8 mouse cellular contexts compared by ENCODE assay signal in the genomic region with DNA sequence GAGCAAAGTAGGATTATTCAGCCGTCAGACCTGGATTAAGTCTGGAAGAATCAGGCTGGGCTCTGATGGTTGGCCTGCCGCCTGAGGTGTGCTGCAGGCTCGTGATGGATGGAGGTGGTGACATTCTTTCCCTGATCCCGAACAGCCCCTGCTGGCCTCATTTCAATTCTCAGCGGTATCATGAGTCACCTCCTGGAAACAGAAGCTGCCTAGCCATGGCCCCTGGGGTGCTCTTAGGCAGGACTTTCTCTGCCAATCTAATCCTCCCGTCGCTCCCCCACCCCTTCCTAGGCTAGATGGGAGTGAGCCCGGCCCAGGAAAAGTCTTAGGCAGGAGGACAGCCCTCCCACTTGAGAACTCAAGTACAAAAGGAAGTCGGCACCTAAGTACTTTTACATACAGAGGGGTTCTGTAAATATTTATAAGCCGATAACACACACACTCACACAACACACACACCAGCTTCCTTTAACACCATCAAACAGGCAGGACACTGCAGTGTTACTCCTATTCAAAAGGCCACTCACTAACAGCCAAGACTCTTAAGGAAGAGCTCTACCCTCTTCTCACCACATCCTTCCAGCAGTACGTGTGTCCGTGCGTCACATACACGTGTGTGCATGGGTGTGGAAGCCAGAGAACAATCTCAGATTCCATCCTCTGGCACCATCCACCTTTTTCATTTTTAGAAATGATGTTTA.
A peak's percentile ranks its signal among the peaks of the same experiment; 100 is the strongest.
DNase-seq lines count a peak whose midpoint lies in the region; ATAC-seq lines count a peak whose summit lies in the region.

No protein-coding gene starts in this region.

- peak; percentile 55 for DNase-seq in left cerebral cortex, postnatal 4 days
- no peak for DNase-seq in left cerebral cortex, adult 9 months (ENCODE audit: low spot score in 2 of 2)
- peak; percentile 83 to 88 for DNase-seq in cerebellum, postnatal 36 days
- DNase-seq in kidney, postnatal 36 days = peak; percentile 44 to 61
- DNase-seq in ovary, postnatal 10 days (ENCODE audit: low spot score) = peak; percentile 5
- no peak for DNase-seq in right cerebral cortex, postnatal 36 days (ENCODE audit: low spot score in 2 of 2)
- DNase-seq in frontal cortex, postnatal 25 days (ENCODE audit: low spot score in 2 of 2) = no peak

- no peaks in the 10 kb centered on the region for H3K9me3 ChIP-seq in heart, embryonic 15.5 days (replicated peaks)

- peak overlapping the region; percentile 57 for H3K27ac ChIP-seq in heart, embryonic 15.5 days

- peak; percentile 82 for ATAC-seq in heart, embryonic 15.5 days (replicated peaks; ENCODE audit: insufficient number of reproducible peaks, insufficient read depth, low FRiP score, low read depth)

- intact Hi-C loops in left cerebral cortex, postnatal 4 days (cut with DNase I) = no loop called here

- H3K4me2 ChIP-seq in heart, embryonic 15.5 days = peak overlapping the region; percentile 38; the same call in 1 of the 2 replicates

- peaks cover 49% of the 10 kb centered on the region for H3K4me1 ChIP-seq in heart, embryonic 15.5 days (replicated peaks)

- H3K4me3 ChIP-seq in heart, embryonic 15.5 days = peak overlapping the region; percentile 14; the same call in 1 of the 2 replicates

- H3K9ac ChIP-seq in heart, embryonic 15.5 days = peak overlapping the region; percentile 25; the same call in 1 of the 2 replicates

- H3K27me3 ChIP-seq in heart, embryonic 15.5 days = peaks cover 3% of the 10 kb centered on the region; the same call in 1 of the 2 replicates

- no peaks in the 10 kb centered on the region; the same call in 1 of the 2 replicates for H3K36me3 ChIP-seq in heart, embryonic 15.5 days

- WGBS in heart, embryonic 15.5 days = 12% methylated on average over 14 of the region's 14 CpGs

Comparison
In these comparisons a context has a peak if more than half of its experiments do, and no peak if none do; other contexts are left out.
1. DNase-seq: peak in left cerebral cortex, postnatal 4 days (single experiment), cerebellum, postnatal 36 days (2 of 2), kidney, postnatal 36 days (2 of 2) and ovary, postnatal 10 days (single experiment); none in left cerebral cortex, adult 9 months (0 of 2), right cerebral cortex, postnatal 36 days (0 of 2) and frontal cortex, postnatal 25 days (0 of 2).